Mouse (Mus musculus) cerebellum, adult 11 months (tissue): ENCODE results near the gene Vmn1r198.
"Not testable (repeated sequence)": the region's sequence is repeated elsewhere in the genome, so short reads cannot be mapped to it uniquely, and the experiment has no call there.

Source experiments
- DNase-seq: peaks from one replicate; pipeline ENCODE4 v3.0.0; 2022

The Vmn1r198 gene

DNA sequence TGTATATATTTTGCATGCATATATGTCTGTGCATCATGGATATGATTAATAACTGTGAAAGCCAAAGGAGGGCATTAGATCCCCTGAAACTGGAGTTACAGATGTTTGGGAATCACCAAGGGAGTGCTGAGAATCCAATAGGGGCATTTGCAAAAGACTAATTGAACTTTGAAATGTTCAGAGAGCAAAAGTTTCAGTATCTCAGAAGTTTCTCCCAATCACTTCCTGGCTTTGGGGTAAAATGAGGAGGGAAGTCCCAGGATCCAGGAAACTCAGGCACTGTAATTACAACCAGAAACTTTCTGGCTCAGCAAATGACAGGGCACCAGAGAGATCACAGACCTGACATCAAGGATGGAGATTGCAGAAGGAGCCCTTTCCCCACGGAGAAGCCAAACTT, at the start of gene Vmn1r198:
Gene Vmn1r198 (plus strand): TSS at position 301 of the 400 bp plus-strand sequence.
- no peak for DNase-seq

DNA sequence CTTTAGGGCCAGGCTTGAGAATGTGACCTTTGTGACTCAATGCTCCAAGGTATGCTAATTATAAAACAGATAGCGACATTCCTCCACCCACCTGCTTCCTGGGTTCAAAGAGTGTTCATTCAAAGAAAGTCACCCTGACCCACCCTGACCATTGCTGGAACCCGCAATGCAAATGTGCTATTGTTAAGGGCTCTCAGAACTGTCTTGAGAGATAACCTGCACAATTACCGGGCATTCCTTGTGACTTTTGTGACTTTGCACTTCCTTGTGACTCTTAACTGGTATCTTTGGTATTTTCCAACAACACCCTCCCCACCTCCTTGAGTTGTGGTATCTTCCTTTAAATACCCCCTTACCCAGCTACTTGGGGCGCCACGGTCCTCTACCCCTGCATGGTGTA, 42.1 kb upstream of the Vmn1r198 start:
- DNase-seq = not testable (repeated sequence)

DNA sequence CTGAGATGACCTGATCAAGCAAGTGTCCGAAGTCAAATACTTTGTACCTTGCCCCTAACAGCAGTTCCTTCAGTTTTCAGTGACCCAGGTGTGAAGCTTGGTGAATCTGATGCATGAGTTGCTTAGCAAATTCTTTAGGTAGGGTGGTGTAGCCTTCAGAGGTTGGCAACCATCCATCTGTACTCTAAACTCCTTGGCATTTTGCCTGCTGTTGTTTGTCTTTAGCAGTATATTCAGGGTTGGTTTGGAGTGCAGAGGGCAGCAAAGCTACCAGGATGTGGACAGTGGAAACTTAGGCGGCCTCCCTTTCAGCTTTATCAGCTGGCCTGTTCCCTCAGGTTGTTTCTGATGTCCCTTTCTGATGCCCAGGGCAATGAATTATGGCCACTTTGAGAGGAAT, 34.8 kb upstream of the Vmn1r198 start:
- no peak for DNase-seq

DNA sequence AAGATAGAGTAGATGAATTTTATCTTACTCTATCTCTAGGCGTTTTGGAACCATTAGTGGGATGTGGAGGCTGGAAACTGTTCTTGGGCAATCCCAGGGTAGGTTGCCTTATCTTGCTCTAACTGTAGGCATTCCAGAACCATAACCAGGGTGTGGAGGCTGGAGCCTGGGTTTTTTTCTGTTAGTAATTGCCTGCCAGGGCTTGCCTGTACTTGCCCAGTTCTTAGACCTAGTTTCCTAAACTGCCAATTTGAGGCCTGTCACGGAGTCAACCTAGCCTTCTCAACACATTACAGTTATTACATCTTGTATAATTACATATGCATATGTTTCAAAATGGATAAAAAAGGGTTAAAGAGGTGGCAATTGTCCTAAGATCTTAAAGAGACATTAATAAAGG, 32.8 kb upstream of the Vmn1r198 start:
- DNase-seq = no peak

DNA sequence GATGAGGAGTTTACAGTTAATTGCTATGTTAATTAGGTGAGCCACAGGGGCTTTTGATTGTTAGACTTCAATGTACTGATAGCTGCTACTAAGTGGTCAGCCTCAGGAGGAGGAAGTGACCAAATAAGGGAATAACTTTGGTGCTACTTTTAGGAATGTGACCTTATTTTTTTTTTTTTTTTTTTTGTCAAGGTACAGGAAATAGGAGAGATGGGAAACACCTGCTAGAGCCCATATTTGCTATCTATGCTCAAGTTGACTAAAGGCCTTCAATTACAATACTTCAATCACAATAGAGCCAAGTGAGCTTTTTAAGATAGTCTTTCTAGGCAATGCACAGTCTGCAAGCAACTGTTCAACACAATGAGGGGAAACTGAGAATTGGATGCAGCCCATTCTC, 30.1 kb upstream of the Vmn1r198 start:
- no peak for DNase-seq

DNA sequence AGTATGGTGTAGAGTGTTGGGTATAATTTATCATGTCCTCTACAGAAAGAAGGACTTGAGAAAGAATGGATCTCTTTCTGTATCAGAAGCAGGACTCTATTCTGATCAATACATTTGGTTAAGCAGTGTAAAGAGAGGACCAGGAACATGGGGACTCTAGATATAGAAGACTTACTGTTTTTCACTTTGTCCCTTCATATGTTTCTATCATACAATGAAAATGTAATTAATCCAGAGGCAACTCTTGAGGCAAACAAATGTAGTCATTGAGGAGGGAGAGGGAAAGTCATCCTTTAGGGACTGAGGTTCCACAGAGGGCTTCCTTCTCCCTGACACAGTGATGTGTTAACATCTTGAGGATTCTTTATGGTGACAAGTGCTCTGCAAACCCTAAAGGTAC, 25.9 kb upstream of the Vmn1r198 start, which contains the start of gene Vmn1r197:
Gene Vmn1r197 (plus strand): TSS at position 301 of the 400 bp plus-strand sequence.
- no peak for DNase-seq

DNA sequence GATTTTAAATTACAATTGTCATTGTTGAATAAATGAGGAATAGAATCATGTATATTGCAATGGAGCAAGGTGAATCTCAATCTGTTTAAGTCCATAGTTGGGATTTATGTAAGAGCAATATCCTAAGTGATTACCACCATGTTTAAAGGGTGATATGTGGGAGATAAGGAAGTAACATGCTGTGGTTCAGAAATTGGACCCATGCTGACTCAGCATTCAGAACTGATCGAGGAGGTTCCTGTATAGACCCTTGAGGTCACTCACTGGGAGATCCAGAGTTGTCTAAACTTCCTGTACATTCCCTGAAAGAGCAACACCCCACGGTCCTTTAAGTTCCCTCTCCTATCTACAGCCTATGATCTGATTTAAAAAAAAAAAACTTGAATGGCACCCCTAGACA, 16.9 kb upstream of the Vmn1r198 start:
- DNase-seq = no peak

DNA sequence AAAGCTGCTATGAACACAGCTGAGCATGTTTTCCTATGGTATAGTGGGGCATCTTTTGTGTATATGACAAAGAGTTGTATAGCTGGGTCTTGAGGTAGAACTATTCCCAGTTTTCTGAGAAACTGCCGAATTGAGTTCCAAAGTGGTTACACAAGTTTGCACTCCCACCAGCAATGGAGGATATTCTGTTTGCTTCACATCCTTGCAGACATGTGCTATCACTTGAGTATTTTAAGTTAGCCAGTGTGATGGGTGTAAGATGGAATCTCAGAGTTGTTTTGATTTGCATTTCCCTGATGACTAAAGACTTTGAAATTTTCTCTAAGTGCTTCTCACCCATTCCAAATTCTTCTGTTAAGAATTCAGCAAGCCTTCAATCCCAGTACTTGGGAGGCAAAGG, 14.6 kb upstream of the Vmn1r198 start:
- no peak for DNase-seq

DNA sequence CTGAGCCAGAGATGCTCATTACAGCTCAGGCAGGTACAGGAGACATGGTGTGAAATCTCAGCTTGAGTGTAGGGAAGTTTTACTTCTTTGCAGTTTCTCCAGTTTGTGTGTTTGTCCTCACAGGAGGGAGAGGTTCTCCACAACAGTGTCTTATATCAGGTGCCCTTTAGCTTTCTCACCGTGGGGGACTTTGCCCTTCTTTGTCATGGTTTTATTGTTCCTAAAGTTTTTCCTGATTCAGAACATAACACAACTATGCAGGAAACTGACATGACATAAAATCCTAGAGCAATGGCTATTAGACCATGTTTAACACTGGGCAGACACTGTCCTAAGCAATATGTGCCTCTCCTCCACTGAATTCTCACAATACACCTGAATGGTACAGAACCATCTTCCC, 649 bp downstream of the Vmn1r198 start:
- DNase-seq = no peak

DNA sequence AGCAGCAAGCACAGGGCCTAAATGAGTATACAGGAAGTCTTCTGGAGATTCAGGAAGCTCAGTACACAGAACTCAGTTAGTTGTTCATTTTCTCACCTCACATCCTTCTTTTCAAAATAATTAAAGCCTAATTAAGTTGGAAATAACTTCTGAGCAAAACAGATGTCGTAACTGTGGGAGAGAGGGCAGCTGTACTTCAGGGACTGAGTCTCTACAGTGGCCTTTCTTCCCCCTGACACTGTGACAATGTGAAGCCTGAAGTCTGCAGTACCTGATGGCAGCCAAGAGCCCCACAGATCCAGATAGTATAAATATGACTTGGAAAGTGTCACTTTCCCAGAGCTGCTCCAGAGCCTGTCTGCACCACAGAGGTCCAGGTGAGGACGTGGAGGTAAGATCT, 29.4 kb downstream of the Vmn1r198 start, which contains the start of gene Vmn1r199:
Gene Vmn1r199 (plus strand): TSS at position 301 of the 400 bp plus-strand sequence.
- no peak for DNase-seq

DNA sequence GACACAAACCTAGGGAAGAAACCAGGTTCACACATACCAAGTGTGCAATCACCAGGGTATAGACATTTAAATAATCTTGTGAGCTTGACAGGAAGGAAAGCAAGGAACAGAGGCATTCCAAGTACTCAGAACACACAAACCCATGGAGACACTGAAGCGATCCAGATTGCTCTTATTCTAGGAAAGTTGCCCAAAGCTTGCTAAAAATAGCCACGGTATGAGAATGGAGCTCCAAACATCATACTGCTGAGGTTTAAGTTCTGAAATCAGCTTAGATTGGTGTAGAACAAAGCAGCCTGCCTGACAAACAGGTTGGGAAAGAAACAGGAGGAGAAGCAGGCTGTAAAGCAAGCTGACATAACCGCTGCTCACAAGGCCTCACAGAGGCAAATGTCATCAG, 31.0 kb downstream of the Vmn1r198 start:
- DNase-seq = not testable (repeated sequence)

DNA sequence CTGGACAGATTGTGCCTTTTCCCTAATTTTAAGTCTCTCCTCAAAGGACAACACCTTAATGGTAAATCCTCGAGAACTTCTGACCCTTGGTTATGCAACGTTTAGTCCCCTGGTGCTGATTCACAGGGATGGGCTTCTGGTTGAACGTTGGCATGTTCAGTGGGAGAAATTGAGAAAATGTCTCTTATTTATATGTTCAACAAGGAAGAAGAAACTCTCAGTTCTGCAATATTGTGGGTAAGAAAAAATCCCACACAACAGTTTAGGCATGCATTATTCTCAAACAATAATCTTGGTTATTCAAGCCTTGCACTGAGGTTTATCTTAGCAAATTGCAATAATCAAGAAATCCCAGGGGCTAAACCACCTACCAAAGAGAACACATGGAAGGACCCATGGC, 33.2 kb downstream of the Vmn1r198 start:
- DNase-seq = no peak

DNA sequence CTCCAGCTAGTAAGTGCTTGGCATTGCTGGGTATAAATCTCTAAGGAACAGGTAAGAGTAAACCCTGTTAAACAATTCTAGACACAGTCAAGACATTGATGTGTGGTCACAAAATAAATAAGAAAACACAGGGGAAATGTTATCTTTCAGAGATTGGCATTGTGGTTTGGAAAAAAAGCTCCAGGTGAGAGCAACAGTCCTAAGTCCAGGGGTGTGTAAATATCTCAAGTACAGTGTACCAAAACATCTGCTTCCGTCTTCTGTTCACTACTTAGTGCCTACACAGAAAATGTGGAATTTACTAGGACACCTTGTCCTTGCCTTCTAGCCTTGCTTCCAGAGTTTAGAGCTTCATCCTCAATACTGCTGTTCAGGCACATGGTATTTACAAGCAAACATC, 36.9 kb downstream of the Vmn1r198 start:
- no peak for DNase-seq

DNA sequence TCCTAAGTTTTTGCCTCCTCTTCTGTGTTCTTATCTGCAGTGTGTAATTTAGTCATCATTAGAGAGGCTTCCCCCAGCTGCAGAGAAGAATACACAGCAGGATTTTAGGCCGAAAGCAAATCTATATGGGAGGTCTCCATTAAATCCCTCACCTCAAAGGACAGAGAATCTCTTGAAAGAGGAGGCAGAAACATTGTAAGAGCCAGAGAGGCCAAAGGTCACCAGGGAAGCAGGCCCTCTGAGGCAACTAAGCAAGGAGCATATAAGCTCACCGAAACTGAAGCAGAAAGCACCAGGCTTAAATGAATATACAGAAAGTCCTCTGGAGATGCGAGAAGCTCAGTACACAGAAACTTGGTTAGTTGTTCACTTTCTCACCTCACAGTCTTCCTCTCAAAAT, 39.9 kb downstream of the Vmn1r198 start, which contains the start of gene Vmn1r200:
Gene Vmn1r200 (plus strand): TSS at position 301 of the 400 bp plus-strand sequence.
- DNase-seq = no peak

DNA sequence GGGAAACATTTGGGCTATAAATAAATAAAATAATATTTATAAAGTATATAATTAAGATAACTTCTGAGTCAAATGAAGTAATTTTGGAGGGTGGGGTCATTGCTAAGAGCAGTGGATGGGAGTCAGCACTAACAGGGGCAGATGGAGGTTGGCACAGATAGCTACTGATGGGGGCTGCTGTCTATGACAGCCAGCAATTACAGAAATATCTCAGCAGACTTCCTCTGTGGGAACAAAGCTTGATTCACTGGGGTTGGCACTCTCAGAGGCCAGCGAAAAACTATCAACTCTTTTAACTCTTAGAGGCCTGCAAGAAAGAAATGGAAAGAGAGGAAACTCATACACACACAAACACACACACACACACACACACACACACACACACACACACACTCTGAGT, 52.8 kb downstream of the Vmn1r198 start:
- DNase-seq = no peak
